Mouse (Mus musculus) lung, postnatal 0 days (tissue): ENCODE measurements around the gene Haghl.

ENCODE experiments used
- CTCF ChIP-seq: IDR thresholded peaks from 2 replicates; pipeline ENCODE4 v1.5.1; 2016; ENCODE audit warnings: antibody characterized with exemption, mild to moderate bottlenecking
- EP300 ChIP-seq: IDR thresholded peaks from 2 replicates; pipeline ENCODE4 v1.6.1; 2016; ENCODE audit warnings: antibody characterized with exemption, mild to moderate bottlenecking, control low read depth

DNA sequence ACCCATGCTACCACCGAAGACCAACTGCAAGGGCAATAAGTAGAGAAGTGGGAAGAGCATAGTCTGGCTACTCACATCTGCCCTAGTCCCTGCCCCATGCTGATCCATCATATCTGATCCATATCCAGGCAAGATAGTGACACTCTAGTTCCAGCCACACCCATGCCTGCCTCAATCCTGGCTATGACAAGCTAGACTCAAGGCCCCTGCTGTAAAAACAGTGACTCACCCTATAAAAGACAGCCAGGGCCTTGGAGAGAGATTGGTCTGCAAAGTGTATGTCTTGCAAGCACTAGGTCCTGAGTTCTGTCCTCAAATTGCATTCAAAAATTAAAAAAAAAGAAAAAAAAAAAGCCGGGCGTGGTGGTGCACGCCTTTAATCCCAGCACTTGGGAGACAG is 21.0 kb upstream of the Haghl start:
- TF ChIP-seq CTCF (no peak), EP300 (no peak)
